Mouse (Mus musculus) limb, embryonic 12.5 days (tissue): ENCODE results near the gene Rela. TPM values are rescaled to one million over a fixed set of nuclear protein-coding genes. Genes with fewer than 3 reads are reported as not detected.
A peak's percentile ranks its signal among the peaks of the same experiment; 100 is the strongest.

Source experiments
- ATAC-seq: fragments of 200-750 bp; cut with Nextera tagmentation; 2 replicates; pipeline ENCODE4 v1.8.0; 2017; ENCODE audit warnings: low read depth, moderate TSS enrichment; ENCODE audit not compliant: insufficient number of reproducible peaks, insufficient read depth, low FRiP score, low TSS enrichment
- H3K27ac ChIP-seq: fragments of 300-500 bp; sonication (generic); 2 replicates; pipeline ENCODE4 v1.5.1; 2016; ENCODE audit warnings: mild to moderate bottlenecking, moderate library complexity
- H3K27me3 ChIP-seq: fragments of 300-500 bp; sonication (generic); 2 replicates; pipeline ENCODE4 v1.6.1; 2016; ENCODE audit warnings: mild to moderate bottlenecking, moderate library complexity
- H3K36me3 ChIP-seq: fragments of 300-500 bp; sonication (generic); 2 replicates; pipeline ENCODE4 v1.6.1; 2016; ENCODE audit warnings: mild to moderate bottlenecking, moderate library complexity
- H3K4me1 ChIP-seq: fragments of 300-500 bp; sonication (generic); replicated peaks from 2 replicates; pipeline ENCODE4 v1.6.1; 2016
- H3K4me2 ChIP-seq: fragments of 300-500 bp; sonication (generic); 2 replicates; pipeline ENCODE4 v1.6.1; 2016; ENCODE audit warnings: mild to moderate bottlenecking, moderate library complexity
- H3K4me3 ChIP-seq: fragments of 300-500 bp; sonication (generic); replicated peaks from 2 replicates; pipeline ENCODE4 v1.5.1; 2016; ENCODE audit warnings: mild to moderate bottlenecking
- H3K9ac ChIP-seq: fragments of 300-500 bp; sonication (generic); replicated peaks from 2 replicates; pipeline ENCODE4 v1.6.1; 2016; ENCODE audit warnings: mild to moderate bottlenecking, moderate library complexity
- H3K9me3 ChIP-seq: fragments of 300-500 bp; sonication (generic); 2 replicates; pipeline ENCODE4 v1.6.1; 2016; ENCODE audit warnings: mild to moderate bottlenecking, moderate library complexity
- WGBS: fragments of 180-500 bp; shearing (Covaris S2); methylation state at CpG from one replicate; pipeline ENCODE4 v1.1.7; 2016; 5-methylcytosine and 5-hydroxymethylcytosine counted together
- polyA plus RNA-seq: library from polyadenylated mRNA; unstranded; fragments of >200 nt; fragmentation: Nextera tagmentation; extraction: Ambion mirVana; gene quantifications from 2 replicates; pipeline ENCODE4 v1.2.1, GENCODE M21; 2016

Rela gene
- polyA plus RNA-seq: 44.7 and 45.9 TPM in 2 replicates

- peak; percentile 78 for ATAC-seq
- Histone ChIP-seq H3K9ac (peak within 1 kb of the TSS; percentile 88), H3K4me3 (peak within 1 kb of the TSS; percentile 86), H3K27ac (peak within 1 kb of the TSS; percentile 91), H3K4me2 (peak within 1 kb of the TSS; percentile 93), H3K4me1 (peaks cover 20% of the 10 kb centered on the region), H3K27me3 (no peaks in the 10 kb centered on the region), H3K36me3 (peaks cover 40% of the 10 kb centered on the region), H3K9me3 (no peaks in the 10 kb centered on the region)
- under 1% methylated on average over 109 of the region's 109 CpGs for WGBS
These were observed at the start of gene Rela for GRCm38 (mm10) chr19:5637069-5638047. TSS of gene Rela (plus strand) at chr19:5637483.

- H3K4me3 ChIP-seq: no peak overlapping the region
These were observed 48.1 kb upstream of the Rela start for GRCm38 (mm10) chr19:5589159-5589558.

GRCm38 (mm10) chr19:5591888-5592287, 45.4 kb upstream of the Rela start:
- H3K4me2 ChIP-seq: no peak overlapping the region
- no peaks in the 10 kb centered on the region for H3K36me3 ChIP-seq
- H3K27ac ChIP-seq: no peak overlapping the region
- no peak overlapping the region for H3K9ac ChIP-seq
- H3K9me3 ChIP-seq: no peaks in the 10 kb centered on the region
- 89% methylated on average over 6 of the region's 6 CpGs for WGBS
- no peaks in the 10 kb centered on the region for H3K27me3 ChIP-seq
- no peaks in the 10 kb centered on the region for H3K4me1 ChIP-seq
- no peak for ATAC-seq
- H3K4me3 ChIP-seq: no peak overlapping the region

More at GRCm38 (mm10) chr19:5589159-5589558, 48.1 kb upstream of the Rela start:
- WGBS: 75% methylated on average over 9 of the region's 9 CpGs
- no peak overlapping the region for H3K27ac ChIP-seq
- 0 out of 2 replicates have a peak, but pooled peaks cover 8% of the 10 kb centered on the region for H3K27me3 ChIP-seq
- no peaks in the 10 kb centered on the region for H3K4me1 ChIP-seq
- H3K9ac ChIP-seq: no peak overlapping the region
- no peak overlapping the region for H3K4me2 ChIP-seq
- H3K36me3 ChIP-seq: no peaks in the 10 kb centered on the region
- no peaks in the 10 kb centered on the region for H3K9me3 ChIP-seq
- no peak for ATAC-seq

GRCm38 (mm10) chr19:5599224-5599623, 38.1 kb upstream of the Rela start:
- Histone ChIP-seq H3K9ac (no peak overlapping the region), H3K4me3 (no peak overlapping the region), H3K27ac (no peak overlapping the region), H3K36me3 (peaks cover 14% of the 10 kb centered on the region), H3K4me2 (no peak overlapping the region), H3K4me1 (peaks cover 13% of the 10 kb centered on the region), H3K27me3 (no peaks in the 10 kb centered on the region), H3K9me3 (no peaks in the 10 kb centered on the region)
- no peak for ATAC-seq
- 73% methylated on average over 4 of the region's 4 CpGs for WGBS

- H3K27ac ChIP-seq: peak within 1 kb of the TSS; percentile 90
- H3K9ac ChIP-seq: peak within 1 kb of the TSS; percentile 96
- H3K27me3 ChIP-seq: no peaks in the 10 kb centered on the region
- peaks cover 41% of the 10 kb centered on the region for H3K36me3 ChIP-seq
- peak within 1 kb of the TSS; percentile 90 for H3K4me2 ChIP-seq
- no peaks in the 10 kb centered on the region for H3K9me3 ChIP-seq
- under 1% methylated on average over 64 of the region's 64 CpGs for WGBS
- peak; percentile 69; the same call in 1 of the 2 replicates for ATAC-seq
- peaks cover 13% of the 10 kb centered on the region for H3K4me1 ChIP-seq
- H3K4me3 ChIP-seq: peak within 1 kb of the TSS; percentile 97
These were observed 35.3 kb upstream of the Rela start, which contains the start of gene Rnaseh2c for GRCm38 (mm10) chr19:5601752-5602541. TSS of gene Rnaseh2c (plus strand) at chr19:5601873.

GRCm38 (mm10) chr19:5603664-5604063, 33.6 kb upstream of the Rela start:
- H3K9me3 ChIP-seq: no peaks in the 10 kb centered on the region
- no peak overlapping the region for H3K9ac ChIP-seq
- peaks cover 17% of the 10 kb centered on the region for H3K4me1 ChIP-seq
- no peaks in the 10 kb centered on the region for H3K27me3 ChIP-seq
- peaks cover 58% of the 10 kb centered on the region for H3K36me3 ChIP-seq
- H3K27ac ChIP-seq: no peak overlapping the region
- WGBS: 84% methylated on average over 7 of the region's 7 CpGs
- peak overlapping the region; percentile 97; the same call in 1 of the 2 replicates for H3K4me3 ChIP-seq
- no peak for ATAC-seq
- H3K4me2 ChIP-seq: no peak overlapping the region

- WGBS: 96% methylated on average over 7 of the region's 7 CpGs
- H3K27ac ChIP-seq: no peak overlapping the region
- H3K27me3 ChIP-seq: no peaks in the 10 kb centered on the region
- no peak overlapping the region for H3K4me3 ChIP-seq
- no peak overlapping the region for H3K9ac ChIP-seq
- no peaks in the 10 kb centered on the region for H3K9me3 ChIP-seq
- peaks cover 24% of the 10 kb centered on the region for H3K4me1 ChIP-seq
- peaks cover 62% of the 10 kb centered on the region for H3K36me3 ChIP-seq
- H3K4me2 ChIP-seq: no peak overlapping the region
- no peak for ATAC-seq
These were observed 32.2 kb upstream of the Rela start for GRCm38 (mm10) chr19:5605126-5605525.

GRCm38 (mm10) chr19:5606196-5606595, 31.1 kb upstream of the Rela start:
- Histone ChIP-seq H3K27me3 (no peaks in the 10 kb centered on the region), H3K4me2 (no peak overlapping the region), H3K4me3 (no peak overlapping the region), H3K27ac (no peak overlapping the region), H3K4me1 (peaks cover 32% of the 10 kb centered on the region), H3K9me3 (no peaks in the 10 kb centered on the region), H3K9ac (peak overlapping the region; percentile 23; the same call in 1 of the 2 replicates), H3K36me3 (peaks cover 62% of the 10 kb centered on the region)
- ATAC-seq: no peak
- WGBS: 85% methylated on average over 8 of the region's 8 CpGs

- Histone ChIP-seq H3K36me3 (peaks cover 62% of the 10 kb centered on the region), H3K27ac (no peak overlapping the region), H3K27me3 (no peaks in the 10 kb centered on the region), H3K9me3 (no peaks in the 10 kb centered on the region), H3K4me2 (no peak overlapping the region), H3K4me1 (peaks cover 26% of the 10 kb centered on the region), H3K9ac (no peak overlapping the region), H3K4me3 (no peak overlapping the region)
- ATAC-seq: no peak
- WGBS: 96% methylated on average over 26 of the region's 26 CpGs
These were observed 29.4 kb upstream of the Rela start for GRCm38 (mm10) chr19:5607705-5608410.

- peak overlapping the region; percentile 65 for H3K4me3 ChIP-seq
- peaks cover 54% of the 10 kb centered on the region for H3K36me3 ChIP-seq
- ATAC-seq: no peak
- peak overlapping the region; percentile 79 for H3K9ac ChIP-seq
- H3K27ac ChIP-seq: peak overlapping the region; percentile 98
- H3K4me1 ChIP-seq: peaks cover 19% of the 10 kb centered on the region
- H3K4me2 ChIP-seq: peak overlapping the region; percentile 69
- no peaks in the 10 kb centered on the region for H3K9me3 ChIP-seq
- WGBS: 97% methylated on average over 13 of the region's 13 CpGs
- H3K27me3 ChIP-seq: no peaks in the 10 kb centered on the region
These were observed 28.6 kb upstream of the Rela start for GRCm38 (mm10) chr19:5608707-5609106.
